Mouse (Mus musculus) embryonic fibroblast, embryonic 13.5 days (primary cell): ENCODE results near the gene Mindy3. TPM values are rescaled to one million over a fixed set of nuclear protein-coding genes. Genes with fewer than 3 reads are reported as not detected.

Experiments used
- H3K27ac ChIP-seq: 2 replicates; pipeline ENCODE4 v1.5.1; 2012; ENCODE audit warnings: low read length, control low read depth, inconsistent platforms; ENCODE audit not compliant: insufficient read depth
- H3K4me1 ChIP-seq: 2 replicates; pipeline ENCODE4 v1.6.1; 2011; ENCODE audit warnings: low read length; ENCODE audit not compliant: control insufficient read depth, insufficient read depth
- H3K4me3 ChIP-seq: 2 replicates; pipeline ENCODE4 v1.5.1; 2011; ENCODE audit warnings: mild to moderate bottlenecking, control low read depth, low read length; ENCODE audit not compliant: insufficient read depth
- CTCF ChIP-seq: IDR thresholded peaks from 2 replicates; pipeline ENCODE4 v1.5.1; 2011; ENCODE audit warnings: mild to moderate bottlenecking, control low read depth, low read length, moderate library complexity, borderline replicate concordance; ENCODE audit not compliant: insufficient read depth
- POLR2A ChIP-seq: IDR thresholded peaks from 2 replicates; pipeline ENCODE4 v1.6.1; 2011; ENCODE audit warnings: low read depth, mild to moderate bottlenecking, control low read depth, low read length, moderate library complexity
- polyA plus RNA-seq: library from polyadenylated mRNA; stranded (reverse); fragments of >200 nt; gene quantifications from 2 replicates; pipeline ENCODE4 v1.2.4, GENCODE M21; 2011; ENCODE audit warnings: low read depth; ENCODE audit not compliant: missing spikeins, insufficient read length

Mindy3 gene
- polyA plus RNA-seq, 1 experiment = 51.0 TPM

DNA sequence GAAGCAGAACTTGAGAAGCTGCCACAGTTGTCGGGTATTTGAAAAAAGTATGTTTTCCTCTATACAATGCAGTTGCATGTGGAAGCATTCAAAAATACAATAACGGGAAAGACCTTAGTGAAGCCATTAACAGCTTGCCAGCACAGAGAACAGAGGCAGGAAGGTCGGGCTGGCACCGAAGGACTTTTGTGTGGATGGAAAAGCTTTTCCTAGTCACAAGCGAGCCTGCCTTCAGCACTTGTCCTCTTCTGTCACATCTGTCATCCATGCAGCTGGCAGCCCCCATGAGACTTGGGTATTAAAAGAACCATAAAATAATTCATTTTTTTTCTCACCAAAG, 90.2 kb downstream of the Mindy3 start:
- Histone ChIP-seq H3K4me1 (peaks cover 7% of the 10 kb centered on the region; the same call in 1 of the 2 replicates), H3K4me3 (no peak overlapping the region), H3K27ac (no peak overlapping the region)
- TF ChIP-seq POLR2A (no peak), CTCF (no peak)

DNA sequence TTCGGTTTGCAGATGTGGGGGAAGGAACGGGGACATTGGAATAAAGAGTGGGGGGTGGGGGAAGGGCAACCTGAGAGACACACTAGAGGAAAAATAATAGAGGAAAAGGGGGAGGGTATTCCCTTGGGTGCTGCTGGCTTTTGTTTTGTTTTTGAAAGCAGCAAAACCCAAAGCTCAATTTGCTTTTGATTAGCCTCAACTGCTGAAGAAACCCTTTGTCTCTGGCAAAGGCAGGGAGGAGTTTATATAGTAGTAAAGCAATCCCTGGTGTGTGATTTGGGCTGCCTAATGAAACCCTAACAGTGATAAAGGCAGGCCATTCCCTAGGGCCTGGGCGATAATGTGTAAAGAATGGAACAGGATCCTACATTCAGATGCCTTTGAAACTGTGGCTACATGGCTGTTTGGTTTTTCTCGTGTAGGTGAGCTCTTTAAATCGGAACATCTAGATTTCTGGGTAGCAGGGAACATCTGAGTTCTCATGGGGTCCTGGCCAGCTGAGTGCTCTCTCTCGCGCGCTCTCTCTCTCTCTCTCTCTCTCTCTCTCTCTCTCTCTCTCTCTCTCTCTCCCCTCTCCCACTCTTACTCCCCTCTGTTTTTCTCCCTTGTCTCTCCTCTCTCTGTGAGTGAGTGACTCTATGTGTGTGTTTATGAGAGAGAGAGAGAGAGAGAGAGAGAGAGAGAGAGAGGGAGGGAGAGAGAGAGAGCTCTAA, 90.8 kb downstream of the Mindy3 start:
- no peak overlapping the region for H3K27ac ChIP-seq
- no peak for TF ChIP-seq CTCF
- no peak for TF ChIP-seq POLR2A
- H3K4me3 ChIP-seq = no peak overlapping the region
- peaks cover 7% of the 10 kb centered on the region; the same call in 1 of the 2 replicates for H3K4me1 ChIP-seq

DNA sequence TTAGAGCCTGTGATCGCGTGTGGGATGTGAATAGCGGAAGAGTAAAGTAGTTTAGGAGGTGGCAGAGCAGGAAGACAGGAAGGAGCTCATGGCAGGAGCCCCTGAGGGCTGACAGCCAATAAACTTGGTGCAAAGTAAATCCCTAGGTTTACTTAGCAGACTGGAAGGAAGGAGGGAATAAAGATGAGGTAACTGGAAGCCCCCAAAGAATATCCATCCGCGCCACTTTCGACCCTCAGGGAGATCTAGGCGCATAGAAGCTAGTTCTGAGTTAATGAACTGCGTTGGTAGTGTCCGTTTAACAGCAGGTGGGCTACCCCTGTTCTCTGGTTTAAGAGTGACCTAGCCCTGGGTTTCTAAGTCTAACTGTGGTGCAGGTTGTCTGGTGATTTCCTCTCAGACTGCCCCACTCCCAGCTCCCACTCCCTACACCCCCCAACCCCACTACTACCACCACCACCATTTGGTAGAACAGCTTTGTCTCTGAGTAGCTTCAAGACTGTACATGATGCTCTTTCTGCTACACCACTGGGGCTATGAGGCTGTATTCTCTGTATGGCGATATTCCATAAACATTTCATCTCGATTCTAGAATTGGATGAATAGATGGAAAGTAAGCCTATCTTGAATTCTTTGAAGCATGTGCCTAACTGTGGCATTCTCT, 91.4 kb downstream of the Mindy3 start:
- Histone ChIP-seq H3K4me3 (no peak overlapping the region), H3K27ac (no peak overlapping the region), H3K4me1 (peaks cover 7% of the 10 kb centered on the region; the same call in 1 of the 2 replicates)
- TF ChIP-seq CTCF (no peak), POLR2A (no peak)

DNA sequence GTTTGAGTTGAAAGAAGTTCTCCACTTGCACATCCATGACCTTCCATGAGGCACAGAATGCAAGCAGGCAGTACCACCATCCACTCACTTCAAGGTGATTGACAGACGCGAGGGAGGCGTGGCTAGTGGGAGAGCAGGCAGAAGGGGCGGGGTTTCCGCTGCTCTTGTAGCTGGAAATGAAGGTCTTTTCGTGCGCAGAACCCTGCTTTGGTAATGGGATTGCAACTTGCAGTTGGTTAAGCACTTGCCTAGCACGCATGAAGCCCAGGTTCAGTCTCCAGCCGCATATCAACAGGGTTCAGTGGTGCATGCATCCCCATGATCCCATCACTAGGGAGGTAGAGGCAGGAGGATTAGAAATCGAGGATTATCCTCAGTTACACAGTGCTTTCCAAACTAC, 92.1 kb downstream of the Mindy3 start:
- no peak for TF ChIP-seq CTCF
- Histone ChIP-seq H3K27ac (no peak overlapping the region), H3K4me1 (peaks cover 7% of the 10 kb centered on the region; the same call in 1 of the 2 replicates), H3K4me3 (no peak overlapping the region)

DNA sequence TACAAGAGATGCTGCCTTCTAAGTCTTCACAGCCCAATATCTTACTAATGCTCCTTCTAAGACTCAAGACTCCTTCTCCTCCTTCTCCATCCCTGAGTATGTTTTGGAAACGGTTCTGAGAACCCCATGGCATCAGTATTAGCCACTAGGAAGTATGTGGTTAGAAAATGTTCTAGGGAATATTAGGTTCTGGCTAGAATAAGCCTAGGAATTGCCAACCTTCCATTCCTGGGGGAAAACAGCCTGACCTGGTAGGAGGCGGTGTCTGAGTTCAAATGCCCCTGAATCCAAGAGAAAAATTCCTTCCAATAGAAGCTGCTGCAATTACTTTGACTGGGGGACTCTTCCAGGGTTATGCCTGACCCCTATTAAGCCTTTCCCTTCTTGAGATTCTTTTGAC, 93.4 kb downstream of the Mindy3 start:
- Histone ChIP-seq H3K4me1 (peaks cover 7% of the 10 kb centered on the region; the same call in 1 of the 2 replicates), H3K4me3 (no peak overlapping the region), H3K27ac (peak overlapping the region; percentile 85)
- TF ChIP-seq POLR2A = no peak
- TF ChIP-seq CTCF = no peak

DNA sequence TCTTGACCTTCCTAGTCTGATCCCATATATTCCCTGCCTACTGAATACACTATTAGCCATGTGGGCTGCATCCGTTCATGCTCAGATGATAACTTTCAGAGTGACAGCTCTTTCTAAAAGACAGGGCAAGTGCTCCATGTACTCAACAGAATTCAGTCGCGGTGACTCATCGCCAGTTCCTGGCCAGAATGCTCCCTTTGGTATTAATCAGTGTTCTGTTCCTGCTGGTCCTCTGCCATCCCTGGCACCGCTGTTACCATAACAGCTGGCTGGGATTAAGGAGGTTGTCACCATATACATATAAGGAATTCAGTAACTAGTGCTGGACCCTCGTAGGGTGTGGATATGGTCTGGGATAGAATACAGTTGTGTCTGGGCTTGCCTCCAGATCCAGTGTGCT, 93.9 kb downstream of the Mindy3 start:
- H3K27ac ChIP-seq = peak overlapping the region; percentile 85
- no peak overlapping the region for H3K4me3 ChIP-seq
- H3K4me1 ChIP-seq = peaks cover 7% of the 10 kb centered on the region; the same call in 1 of the 2 replicates
- TF ChIP-seq POLR2A = no peak
- TF ChIP-seq CTCF = no peak

DNA sequence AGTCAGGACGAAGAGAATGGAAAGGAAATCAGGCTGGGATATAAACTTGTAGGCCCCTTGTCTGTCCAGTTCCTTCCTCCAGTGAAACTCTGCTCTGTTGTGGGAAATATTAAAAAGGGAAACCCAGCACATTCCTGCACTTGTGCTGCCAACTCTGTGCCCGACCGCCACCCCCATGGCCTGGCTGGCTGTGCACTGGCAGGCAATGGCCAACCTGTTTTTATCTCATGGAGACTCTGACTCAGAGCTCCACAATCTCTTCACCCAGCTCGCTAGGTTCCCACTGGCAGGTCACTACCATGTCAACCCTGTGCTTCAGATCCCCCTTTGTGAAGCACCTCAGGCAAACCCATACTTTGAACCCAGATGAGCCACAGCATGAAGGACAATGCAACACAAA, 98.4 kb downstream of the Mindy3 start:
- Histone ChIP-seq H3K27ac (no peak overlapping the region), H3K4me3 (no peak overlapping the region), H3K4me1 (peaks cover 4% of the 10 kb centered on the region; the same call in 1 of the 2 replicates)
- TF ChIP-seq POLR2A (no peak), CTCF (no peak)

DNA sequence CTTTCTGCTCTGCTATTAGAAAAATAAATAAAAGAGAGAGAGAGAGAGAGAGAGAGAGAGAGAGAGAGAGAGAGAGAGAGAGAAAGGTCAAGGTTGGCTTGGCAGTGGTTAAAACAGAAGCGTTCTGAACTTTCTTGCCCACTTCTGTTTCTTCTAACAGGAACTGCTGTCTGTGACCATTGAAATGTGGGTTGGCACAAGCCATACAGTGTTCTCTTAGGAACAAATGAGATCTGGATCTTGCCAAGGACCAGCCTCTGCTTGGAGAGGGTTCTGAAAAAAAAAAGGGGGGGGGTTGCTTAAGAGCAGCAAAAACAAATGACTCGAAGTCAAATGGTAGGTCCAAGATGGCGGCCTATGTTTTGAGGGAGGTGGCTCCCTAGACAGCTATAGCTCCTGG, 100.6 kb downstream of the Mindy3 start:
- no peak overlapping the region for H3K4me3 ChIP-seq
- no peaks in the 10 kb centered on the region; the same call in 1 of the 2 replicates for H3K4me1 ChIP-seq
- no peak overlapping the region for H3K27ac ChIP-seq
- TF ChIP-seq POLR2A (no peak), CTCF (no peak)

DNA sequence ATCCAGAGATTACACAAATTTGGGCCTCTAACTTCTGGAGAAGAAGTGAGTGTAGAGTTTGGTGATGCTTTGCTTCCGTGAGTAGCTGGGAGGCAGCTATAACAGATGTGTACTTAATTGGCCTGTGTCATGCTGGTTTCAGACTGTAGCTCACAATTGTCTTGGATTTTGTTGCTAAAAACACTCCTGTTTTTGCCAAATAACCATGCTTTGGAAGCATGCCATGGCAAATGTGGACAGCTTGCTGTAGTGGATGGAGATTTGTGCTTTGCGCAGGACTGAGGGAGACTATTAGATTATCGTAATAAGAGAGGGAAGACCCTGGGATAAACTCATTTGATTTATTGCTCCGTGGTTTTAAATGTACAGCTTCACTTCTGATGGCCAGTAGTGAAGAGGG, 101.2 kb downstream of the Mindy3 start:
- no peak overlapping the region for H3K27ac ChIP-seq
- no peak for TF ChIP-seq POLR2A
- TF ChIP-seq CTCF = no peak

DNA sequence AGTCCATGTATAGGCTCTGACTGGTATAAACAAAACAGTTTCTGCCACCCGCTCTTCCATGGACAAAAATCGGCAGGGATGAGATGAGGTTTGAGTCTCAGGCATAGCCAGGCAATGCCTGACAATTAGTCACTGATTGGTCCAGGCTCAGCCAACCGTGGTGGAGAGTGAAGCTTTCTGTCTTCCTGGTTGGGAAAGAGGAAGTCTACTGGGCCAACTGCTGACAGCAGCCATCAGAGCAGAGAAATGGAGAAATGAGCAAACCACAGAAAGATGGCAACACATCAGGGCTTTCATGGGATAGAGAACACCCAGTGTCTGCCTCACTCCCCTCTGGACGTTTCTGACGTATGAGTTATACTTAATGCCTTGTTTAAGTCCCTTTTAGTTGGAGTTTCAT, 101.9 kb downstream of the Mindy3 start:
- Histone ChIP-seq H3K4me1 (no peaks in the 10 kb centered on the region; the same call in 1 of the 2 replicates), H3K27ac (no peak overlapping the region), H3K4me3 (no peak overlapping the region)
- TF ChIP-seq POLR2A (no peak), CTCF (no peak)

More for the DNA sequence above, 101.2 kb downstream of the Mindy3 start:
- Histone ChIP-seq H3K4me1 (no peaks in the 10 kb centered on the region; the same call in 1 of the 2 replicates), H3K4me3 (no peak overlapping the region)
